Mouse (Mus musculus): Measurements from ENCODE around the gene Rab43. TPM values are rescaled to one million over a fixed set of nuclear protein-coding genes. Genes with fewer than 3 reads are reported as not detected.

Rab43 gene
- total RNA-seq, 2 experiments from 2014 or later = 4.5 to 51.5 TPM

- ATAC-seq (replicated peaks; ENCODE audit: low FRiP score, low TSS enrichment, poor library complexity, severe bottlenecking) = no peak
Measured at GRCm38 (mm10) chr6:87762161-87762560, 49.8 kb downstream of the Rab43 start.

DNA sequence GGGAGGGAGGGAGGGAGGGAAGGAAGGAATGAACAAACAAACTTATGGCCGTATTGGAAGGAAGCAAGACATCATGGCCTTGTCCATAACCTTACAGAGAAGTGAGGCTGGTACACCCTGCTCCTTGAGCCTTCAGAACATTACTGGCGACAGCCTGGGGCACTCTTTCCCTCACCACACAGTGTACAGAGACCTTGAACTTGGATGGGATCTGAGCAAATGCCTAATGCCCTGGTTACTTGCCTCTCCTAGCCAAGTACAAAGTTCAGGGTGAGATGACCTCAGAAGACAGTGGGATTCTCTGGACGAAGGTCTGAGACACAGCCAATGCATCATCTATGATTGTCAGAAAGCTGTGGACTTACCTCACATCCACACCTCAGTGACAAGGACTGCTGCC lies 52.1 kb downstream of the Rab43 start:
- no peak for ATAC-seq (replicated peaks; ENCODE audit: low FRiP score, low TSS enrichment, poor library complexity, severe bottlenecking)

- ATAC-seq (replicated peaks; ENCODE audit: low FRiP score, low TSS enrichment, poor library complexity, severe bottlenecking) = no peak
Measured at GRCm38 (mm10) chr6:87759404-87759803, 52.6 kb downstream of the Rab43 start.

DNA sequence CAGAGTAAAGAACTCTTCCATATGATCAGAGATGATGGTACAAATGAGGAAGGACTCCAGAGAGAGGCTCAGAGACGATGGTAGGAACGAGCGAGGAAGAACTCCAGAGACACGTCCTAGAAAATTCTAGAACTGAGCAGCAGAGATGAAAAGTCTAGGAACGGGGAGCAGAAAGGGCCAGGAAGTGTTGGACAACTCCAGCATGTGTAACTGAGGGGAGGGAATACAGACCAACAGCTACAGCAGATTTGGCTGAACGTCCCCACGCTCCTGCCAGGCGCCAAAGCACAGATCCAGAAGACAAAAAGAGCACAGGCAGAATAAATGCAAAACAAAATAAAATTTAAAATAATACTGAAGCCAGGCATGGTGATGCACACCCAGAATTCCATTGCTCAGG lies 55.1 kb downstream of the Rab43 start:
- no peak for ATAC-seq (replicated peaks; ENCODE audit: low FRiP score, low TSS enrichment, poor library complexity, severe bottlenecking)

DNA sequence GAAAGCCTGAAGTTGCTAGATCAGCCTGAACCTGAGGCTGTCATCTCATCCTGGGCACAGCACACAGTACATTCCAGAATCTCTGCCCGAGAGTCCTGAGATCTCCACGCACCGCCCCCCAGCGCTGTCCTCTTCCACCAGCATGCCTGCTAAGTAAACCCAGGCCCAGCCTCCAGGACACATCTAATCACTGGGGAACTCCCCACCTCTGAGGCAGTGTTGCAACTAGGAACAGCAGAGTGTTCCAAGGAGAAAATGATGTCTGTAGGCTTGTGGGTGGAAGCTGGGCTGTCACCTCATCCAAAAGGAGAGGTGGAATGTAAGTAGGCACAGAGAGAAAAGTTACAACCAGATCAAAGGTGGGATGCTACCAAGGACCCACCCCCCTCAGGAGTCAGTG lies 56.8 kb downstream of the Rab43 start:
- ATAC-seq (replicated peaks; ENCODE audit: low FRiP score, low TSS enrichment, poor library complexity, severe bottlenecking) = no peak

DNA sequence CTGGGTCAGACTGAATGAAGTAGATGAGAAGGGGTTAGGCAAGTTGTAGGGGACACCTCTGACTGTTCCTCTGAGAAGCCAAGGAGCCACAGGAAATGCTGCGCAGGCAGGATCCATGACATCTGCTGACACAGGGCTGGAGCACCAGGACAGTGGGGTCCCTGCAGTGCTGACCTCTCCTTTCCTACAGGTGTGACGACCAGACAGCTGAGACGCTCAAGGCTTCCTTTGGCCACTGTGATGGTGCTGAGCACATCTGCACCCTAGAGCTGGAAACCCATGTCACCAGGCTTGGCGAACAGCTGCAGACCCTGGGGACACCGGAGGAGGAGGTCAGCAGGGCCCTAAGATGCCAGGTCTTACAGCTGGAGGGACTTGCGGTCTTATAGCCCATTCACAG lies 60.4 kb downstream of the Rab43 start:
- ATAC-seq (replicated peaks; ENCODE audit: low FRiP score, low TSS enrichment, poor library complexity, severe bottlenecking) = no peak

DNA sequence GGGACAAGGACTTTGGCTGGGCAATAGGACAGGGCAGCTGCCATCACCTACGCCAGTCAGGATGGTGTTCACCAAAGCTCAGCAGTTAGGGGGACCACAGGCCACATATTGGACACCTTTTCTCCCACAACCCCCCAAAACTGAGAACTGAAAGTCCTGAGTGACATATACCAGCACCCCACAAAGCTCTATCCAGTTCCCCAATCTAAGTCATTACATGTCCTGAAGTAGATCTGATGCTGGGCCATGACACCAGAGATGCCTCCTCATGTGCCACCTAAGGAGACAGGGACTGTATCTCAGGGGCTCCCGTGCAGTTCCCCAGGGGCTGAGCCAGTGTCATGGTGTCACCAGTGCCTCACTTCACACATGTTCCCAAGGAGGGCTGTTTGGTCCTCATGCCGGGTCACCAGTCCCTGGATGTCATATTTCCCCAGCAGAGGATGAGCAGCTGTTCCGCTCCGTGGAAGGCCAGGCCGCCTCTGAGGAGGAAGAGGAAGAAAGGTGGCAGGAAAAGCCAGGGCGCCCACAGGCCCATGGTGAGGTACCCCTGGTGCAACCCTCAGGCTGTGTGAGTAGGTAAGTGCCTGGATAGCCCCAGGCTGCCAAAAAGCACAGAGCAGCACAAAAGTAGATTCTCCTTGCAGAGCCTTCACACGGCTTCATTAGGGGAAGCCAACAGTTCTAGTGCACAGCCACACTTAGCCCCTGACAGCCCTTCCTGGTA lies 61.6 kb downstream of the Rab43 start:
- ATAC-seq (replicated peaks; ENCODE audit: low FRiP score, low TSS enrichment, poor library complexity, severe bottlenecking) = no peak

DNA sequence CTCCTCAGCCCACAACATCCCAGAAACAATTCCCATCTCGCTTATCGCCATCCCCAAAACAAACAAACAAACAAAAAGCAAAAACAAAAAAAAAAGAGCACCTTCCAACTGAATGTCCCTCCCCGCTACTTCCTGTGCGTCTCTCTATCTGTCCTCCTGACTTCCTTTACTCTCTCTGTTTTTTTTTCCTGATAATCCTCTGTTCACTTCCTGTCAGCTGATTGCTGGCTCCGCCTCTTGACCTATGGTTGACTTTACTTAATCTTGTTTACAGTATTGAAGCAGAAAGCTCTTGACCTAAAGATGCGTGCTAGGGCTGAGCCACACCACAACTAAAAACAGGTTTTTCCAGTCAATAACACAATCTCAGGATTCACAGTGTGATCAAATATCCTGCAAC lies 63.4 kb downstream of the Rab43 start:
- no peak for ATAC-seq (replicated peaks; ENCODE audit: low FRiP score, low TSS enrichment, poor library complexity, severe bottlenecking)

GRCm38 (mm10) chr6:87748078-87748477 lies 63.9 kb downstream of the Rab43 start:
- no peak for ATAC-seq (replicated peaks; ENCODE audit: low FRiP score, low TSS enrichment, poor library complexity, severe bottlenecking)

GRCm38 (mm10) chr6:87746849-87747248 lies 65.1 kb downstream of the Rab43 start:
- no peak; the same call in 1 of the 2 replicates for ATAC-seq (replicated peaks; ENCODE audit: low FRiP score, low TSS enrichment, poor library complexity, severe bottlenecking)

- no peak for ATAC-seq (replicated peaks; ENCODE audit: low FRiP score, low TSS enrichment, poor library complexity, severe bottlenecking)
Measured at GRCm38 (mm10) chr6:87746059-87746458, 65.9 kb downstream of the Rab43 start.

- no peak for ATAC-seq (replicated peaks; ENCODE audit: low FRiP score, low TSS enrichment, poor library complexity, severe bottlenecking)
Measured at GRCm38 (mm10) chr6:87745301-87745700, 66.7 kb downstream of the Rab43 start.

- no peak for ATAC-seq (replicated peaks; ENCODE audit: low FRiP score, low TSS enrichment, poor library complexity, severe bottlenecking)
Measured at GRCm38 (mm10) chr6:87744632-87745031, 67.3 kb downstream of the Rab43 start.

DNA sequence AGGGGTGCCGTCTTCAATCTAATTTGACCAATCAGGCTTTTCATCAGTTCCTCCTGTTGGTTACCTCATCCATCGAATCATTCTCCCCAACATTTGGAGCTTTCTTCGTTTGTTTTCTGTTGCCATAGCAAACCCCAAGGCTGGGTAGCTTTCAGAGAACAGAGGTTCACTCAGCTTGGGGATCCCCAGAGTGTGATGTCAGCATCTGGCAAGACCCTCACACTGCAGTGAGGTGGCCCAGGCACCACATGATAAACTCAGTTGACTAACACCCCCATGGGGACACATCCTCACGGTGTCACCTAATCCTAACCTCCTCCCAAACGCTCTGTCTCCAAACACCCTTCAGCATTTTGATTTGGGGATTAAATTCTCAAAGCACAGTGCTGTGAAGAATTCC lies 68.7 kb downstream of the Rab43 start:
- ATAC-seq (replicated peaks; ENCODE audit: low FRiP score, low TSS enrichment, poor library complexity, severe bottlenecking) = no peak

- ATAC-seq (replicated peaks; ENCODE audit: low FRiP score, low TSS enrichment, poor library complexity, severe bottlenecking) = no peak
Measured at GRCm38 (mm10) chr6:87742804-87743203, 69.2 kb downstream of the Rab43 start.

DNA sequence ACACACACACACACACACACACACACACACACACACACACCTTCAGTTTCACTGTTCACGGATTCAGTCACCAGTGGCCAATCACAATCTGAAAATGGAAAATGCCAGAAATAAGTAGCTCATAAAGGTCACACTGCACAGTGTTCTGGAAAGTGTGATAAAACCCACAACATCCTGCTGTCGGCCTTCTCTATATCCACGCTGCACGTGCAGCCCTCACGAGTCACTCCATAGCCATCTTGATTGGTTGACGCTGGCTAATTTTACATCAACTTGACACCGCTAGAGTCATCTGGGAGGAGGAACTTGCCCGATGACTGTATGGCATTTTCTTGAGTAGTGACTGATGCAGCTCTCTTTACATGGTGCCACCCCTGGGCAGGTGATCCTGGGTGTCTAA lies 70.0 kb downstream of the Rab43 start:
- no peak for ATAC-seq (replicated peaks; ENCODE audit: low FRiP score, low TSS enrichment, poor library complexity, severe bottlenecking)

- ATAC-seq (replicated peaks; ENCODE audit: low FRiP score, low TSS enrichment, poor library complexity, severe bottlenecking) = peak; percentile 87
Measured at GRCm38 (mm10) chr6:87740496-87740895, 71.5 kb downstream of the Rab43 start.

- ATAC-seq (replicated peaks; ENCODE audit: low FRiP score, low TSS enrichment, poor library complexity, severe bottlenecking) = peak; percentile 8; the same call in 1 of the 2 replicates
Measured at GRCm38 (mm10) chr6:87739898-87740297, 72.1 kb downstream of the Rab43 start.
